1 mouse cellular context compared by ENCODE assay signal in the genomic region with DNA sequence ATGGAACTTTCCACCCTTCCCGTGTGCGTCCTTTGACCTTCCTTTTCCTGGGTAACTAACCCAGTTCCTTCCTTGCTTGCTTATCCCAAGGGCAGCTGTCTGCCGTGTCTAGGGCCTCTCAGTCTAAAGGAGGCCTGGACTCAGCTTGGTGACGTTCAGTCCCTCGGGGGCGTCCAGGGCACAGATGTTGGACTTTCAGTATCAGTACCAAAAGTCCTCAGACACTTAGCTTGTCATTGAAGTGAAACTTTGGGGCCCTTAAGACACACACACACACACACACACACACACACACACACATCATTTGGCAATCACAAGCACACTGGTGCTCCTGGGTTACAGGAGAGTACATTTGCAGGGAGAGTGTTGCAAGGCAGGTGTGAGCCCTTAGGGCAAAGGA.
TF ChIP-seq lines count a peak whose summit lies in the region.

No protein-coding gene starts in this region.

TF ChIP-seq in CH12.LX, 34 proteins besides CTCF, POLR2A, EP300 and RAD21 (continued from another document):
- TF ChIP-seq MXI1 (IDR thresholded peaks at IDR 0.05; ENCODE audit: low read depth, low read length), result no peak
- peak; percentile 47; the same call in 1 of the 2 replicates for TF ChIP-seq KAT2A (IDR thresholded peaks at IDR 0.05; ENCODE audit: insufficient replicate concordance, low read length)
- TF ChIP-seq NRF1 (IDR thresholded peaks at IDR 0.05; ENCODE audit: low read depth, low read length), result no peak
- TF ChIP-seq BHLHE40 (IDR thresholded peaks at IDR 0.05; ENCODE audit: low read depth, low read length), result peak; percentile 67
- no peak for TF ChIP-seq USF2 (conservative IDR thresholded peaks at IDR 0.05; ENCODE audit: low read depth, low read length)
- no peak for TF ChIP-seq ELF1 (IDR thresholded peaks at IDR 0.05; ENCODE audit: low read depth, low read length)
- no peak for TF ChIP-seq PAX5 (IDR thresholded peaks at IDR 0.05; ENCODE audit: low read length)
- TF ChIP-seq NELFE (IDR thresholded peaks at IDR 0.05; ENCODE audit: low read depth, low read length), result no peak
- TF ChIP-seq ZNF384 (IDR thresholded peaks at IDR 0.05; ENCODE audit: low read depth, low read length), result no peak
- peak; percentile 61; the same call in 1 of the 2 replicates for TF ChIP-seq CHD2 (IDR thresholded peaks at IDR 0.05; ENCODE audit: low read length)
- TF ChIP-seq SMC3 (IDR thresholded peaks at IDR 0.05; ENCODE audit: low read depth, low read length), result no peak
- no peak for TF ChIP-seq MAX (IDR thresholded peaks at IDR 0.05; ENCODE audit: low read length)
- peak; percentile 96 for TF ChIP-seq TCF12 (IDR thresholded peaks at IDR 0.05; ENCODE audit: low read depth, low read length)
- no peak for TF ChIP-seq MYC (IDR thresholded peaks at IDR 0.05; ENCODE audit: low read depth, low read length)
- no peak for TF ChIP-seq ZKSCAN1 (IDR thresholded peaks at IDR 0.05; ENCODE audit: borderline replicate concordance, low read depth, low read length)
